Mouse (Mus musculus): ENCODE results near the gene Plin4. TPM values are rescaled to one million over a fixed set of nuclear protein-coding genes. Genes with fewer than 3 reads are reported as not detected.
"Not testable (repeated sequence)": the region's sequence is repeated elsewhere in the genome, so short reads cannot be mapped to it uniquely, and the experiment has no call there.

Gene Plin4
- polyA plus RNA-seq, 1 experiment from 2014 or later: 0.32 TPM

- WGBS: 88% methylated on average over 2 of the region's 5 CpGs
- not testable (repeated sequence) for H3K9me3 ChIP-seq (ENCODE audit: low read length); H3K27me3 ChIP-seq (ENCODE audit: insufficient read depth, low read length); H3K27ac ChIP-seq (ENCODE audit: low read length); H3K9ac ChIP-seq (replicated peaks; ENCODE audit: low read length); H3K4me3 ChIP-seq (ENCODE audit: low read length); ATAC-seq (ENCODE audit: low FRiP score, low TSS enrichment); H3K4me1 ChIP-seq (ENCODE audit: insufficient read depth, low read length); H3K4me2 ChIP-seq (replicated peaks; ENCODE audit: low read depth, low read length)
- H3K36me3 ChIP-seq (ENCODE audit: insufficient read depth, low read length): peaks cover 32% of the 10 kb centered on the region
Observed at GRCm38 (mm10) chr17:56104821-56105220, 4.8 kb downstream of the Plin4 start.

GRCm38 (mm10) chr17:56103465-56104285, 5.9 kb downstream of the Plin4 start:
- no peak for ATAC-seq (ENCODE audit: low FRiP score, low TSS enrichment)
- Histone ChIP-seq H3K4me1 (ENCODE audit: insufficient read depth, low read length) (no peaks in the 10 kb centered on the region), H3K27ac (ENCODE audit: low read length) (no peak overlapping the region), H3K4me2 (replicated peaks; ENCODE audit: low read depth, low read length) (no peak overlapping the region), H3K36me3 (ENCODE audit: insufficient read depth, low read length) (peaks cover 43% of the 10 kb centered on the region), H3K4me3 (ENCODE audit: low read length) (no peak overlapping the region), H3K9me3 (ENCODE audit: low read length) (no peaks in the 10 kb centered on the region), H3K27me3 (ENCODE audit: insufficient read depth, low read length) (no peaks in the 10 kb centered on the region), H3K9ac (replicated peaks; ENCODE audit: low read length) (no peak overlapping the region)
- WGBS: 95% methylated on average over 8 of the region's 8 CpGs

- H3K36me3 ChIP-seq (ENCODE audit: insufficient read depth, low read length): peaks cover 51% of the 10 kb centered on the region
- H3K4me3 ChIP-seq (ENCODE audit: low read length): no peak overlapping the region
- no peak overlapping the region for H3K27ac ChIP-seq (ENCODE audit: low read length)
- H3K27me3 ChIP-seq (ENCODE audit: insufficient read depth, low read length): no peaks in the 10 kb centered on the region
- no peak overlapping the region for H3K9ac ChIP-seq (replicated peaks; ENCODE audit: low read length)
- ATAC-seq (ENCODE audit: low FRiP score, low TSS enrichment): no peak
- no peaks in the 10 kb centered on the region for H3K9me3 ChIP-seq (ENCODE audit: low read length)
- 92% methylated on average over 9 of the region's 9 CpGs for WGBS
- no peak overlapping the region for H3K4me2 ChIP-seq (replicated peaks; ENCODE audit: low read depth, low read length)
- no peaks in the 10 kb centered on the region for H3K4me1 ChIP-seq (ENCODE audit: insufficient read depth, low read length)
Observed at GRCm38 (mm10) chr17:56102927-56103326, 6.7 kb downstream of the Plin4 start.

- Histone ChIP-seq H3K27me3 (ENCODE audit: insufficient read depth, low read length) (no peaks in the 10 kb centered on the region), H3K36me3 (ENCODE audit: insufficient read depth, low read length) (peaks cover 59% of the 10 kb centered on the region), H3K9ac (replicated peaks; ENCODE audit: low read length) (no peak overlapping the region), H3K27ac (ENCODE audit: low read length) (no peak overlapping the region), H3K4me2 (replicated peaks; ENCODE audit: low read depth, low read length) (no peak overlapping the region), H3K4me1 (ENCODE audit: insufficient read depth, low read length) (no peaks in the 10 kb centered on the region), H3K9me3 (ENCODE audit: low read length) (no peaks in the 10 kb centered on the region), H3K4me3 (ENCODE audit: low read length) (no peak overlapping the region)
- ATAC-seq (ENCODE audit: low FRiP score, low TSS enrichment): no peak
- 90% methylated on average over 5 of the region's 5 CpGs for WGBS
Observed at GRCm38 (mm10) chr17:56102158-56102557, 7.4 kb downstream of the Plin4 start.

GRCm38 (mm10) chr17:56100811-56101210, 8.8 kb downstream of the Plin4 start:
- Histone ChIP-seq H3K9ac (replicated peaks; ENCODE audit: low read length) (no peak overlapping the region), H3K4me3 (ENCODE audit: low read length) (no peak overlapping the region), H3K36me3 (ENCODE audit: insufficient read depth, low read length) (peaks cover 72% of the 10 kb centered on the region), H3K27me3 (ENCODE audit: insufficient read depth, low read length) (no peaks in the 10 kb centered on the region), H3K9me3 (ENCODE audit: low read length) (no peaks in the 10 kb centered on the region), H3K4me2 (replicated peaks; ENCODE audit: low read depth, low read length) (no peak overlapping the region), H3K27ac (ENCODE audit: low read length) (no peak overlapping the region), H3K4me1 (ENCODE audit: insufficient read depth, low read length) (no peaks in the 10 kb centered on the region)
- 90% methylated on average over 3 of the region's 3 CpGs for WGBS
- no peak for ATAC-seq (ENCODE audit: low FRiP score, low TSS enrichment)

- WGBS: 90% methylated on average over 15 of the region's 15 CpGs
- no peak for ATAC-seq (ENCODE audit: low FRiP score, low TSS enrichment)
- Histone ChIP-seq H3K9me3 (ENCODE audit: low read length) (no peaks in the 10 kb centered on the region), H3K4me1 (ENCODE audit: insufficient read depth, low read length) (no peaks in the 10 kb centered on the region), H3K9ac (replicated peaks; ENCODE audit: low read length) (no peak overlapping the region), H3K27me3 (ENCODE audit: insufficient read depth, low read length) (no peaks in the 10 kb centered on the region), H3K4me3 (ENCODE audit: low read length) (no peak overlapping the region), H3K4me2 (replicated peaks; ENCODE audit: low read depth, low read length) (no peak overlapping the region), H3K36me3 (ENCODE audit: insufficient read depth, low read length) (peaks cover 73% of the 10 kb centered on the region), H3K27ac (ENCODE audit: low read length) (no peak overlapping the region)
Observed at GRCm38 (mm10) chr17:56098711-56099572, 10.7 kb downstream of the Plin4 start.

- Histone ChIP-seq H3K36me3 (ENCODE audit: insufficient read depth, low read length) (peaks cover 75% of the 10 kb centered on the region), H3K27ac (ENCODE audit: low read length) (no peak overlapping the region), H3K27me3 (ENCODE audit: insufficient read depth, low read length) (no peaks in the 10 kb centered on the region), H3K4me1 (ENCODE audit: insufficient read depth, low read length) (no peaks in the 10 kb centered on the region), H3K9ac (replicated peaks; ENCODE audit: low read length) (no peak overlapping the region), H3K4me3 (ENCODE audit: low read length) (no peak overlapping the region), H3K9me3 (ENCODE audit: low read length) (no peaks in the 10 kb centered on the region), H3K4me2 (replicated peaks; ENCODE audit: low read depth, low read length) (no peak overlapping the region)
- 94% methylated on average over 8 of the region's 8 CpGs for WGBS
- no peak for ATAC-seq (ENCODE audit: low FRiP score, low TSS enrichment)
Observed at GRCm38 (mm10) chr17:56098180-56098579, 11.4 kb downstream of the Plin4 start.

GRCm38 (mm10) chr17:56096883-56097282, 12.7 kb downstream of the Plin4 start:
- no peaks in the 10 kb centered on the region for H3K9me3 ChIP-seq (ENCODE audit: low read length)
- peaks cover 63% of the 10 kb centered on the region for H3K36me3 ChIP-seq (ENCODE audit: insufficient read depth, low read length)
- H3K4me1 ChIP-seq (ENCODE audit: insufficient read depth, low read length): no peaks in the 10 kb centered on the region
- 89% methylated on average over 12 of the region's 12 CpGs for WGBS
- no peak overlapping the region for H3K9ac ChIP-seq (replicated peaks; ENCODE audit: low read length)
- H3K4me3 ChIP-seq (ENCODE audit: low read length): no peak overlapping the region
- no peak overlapping the region for H3K27ac ChIP-seq (ENCODE audit: low read length)
- ATAC-seq (ENCODE audit: low FRiP score, low TSS enrichment): no peak
- no peak overlapping the region for H3K4me2 ChIP-seq (replicated peaks; ENCODE audit: low read depth, low read length)
- H3K27me3 ChIP-seq (ENCODE audit: insufficient read depth, low read length): no peaks in the 10 kb centered on the region

GRCm38 (mm10) chr17:56092794-56093193, 16.8 kb downstream of the Plin4 start:
- WGBS: 95% methylated on average over 1 of the region's 1 CpGs
- Histone ChIP-seq H3K9me3 (ENCODE audit: low read length) (no peaks in the 10 kb centered on the region), H3K4me3 (ENCODE audit: low read length) (no peak overlapping the region), H3K9ac (replicated peaks; ENCODE audit: low read length) (no peak overlapping the region), H3K36me3 (ENCODE audit: insufficient read depth, low read length) (peaks cover 35% of the 10 kb centered on the region), H3K27me3 (ENCODE audit: insufficient read depth, low read length) (no peaks in the 10 kb centered on the region), H3K27ac (ENCODE audit: low read length) (no peak overlapping the region), H3K4me2 (replicated peaks; ENCODE audit: low read depth, low read length) (no peak overlapping the region), H3K4me1 (ENCODE audit: insufficient read depth, low read length) (no peaks in the 10 kb centered on the region)
- ATAC-seq (ENCODE audit: low FRiP score, low TSS enrichment): no peak

- no peaks in the 10 kb centered on the region for H3K27me3 ChIP-seq (ENCODE audit: insufficient read depth, low read length)
- no peaks in the 10 kb centered on the region for H3K9me3 ChIP-seq (ENCODE audit: low read length)
- no peaks in the 10 kb centered on the region for H3K4me1 ChIP-seq (ENCODE audit: insufficient read depth, low read length)
- H3K9ac ChIP-seq (replicated peaks; ENCODE audit: low read length): no peak overlapping the region
- no peak overlapping the region for H3K4me3 ChIP-seq (ENCODE audit: low read length)
- peaks cover 33% of the 10 kb centered on the region for H3K36me3 ChIP-seq (ENCODE audit: insufficient read depth, low read length)
- H3K4me2 ChIP-seq (replicated peaks; ENCODE audit: low read depth, low read length): no peak overlapping the region
- no peak for ATAC-seq (ENCODE audit: low FRiP score, low TSS enrichment)
- no peak overlapping the region for H3K27ac ChIP-seq (ENCODE audit: low read length)
- 89% methylated on average over 1 of the region's 1 CpGs for WGBS
Observed at GRCm38 (mm10) chr17:56092312-56092711, 17.3 kb downstream of the Plin4 start.
